Mouse (Mus musculus) forebrain, embryonic 11.5 days (tissue): ENCODE measurements around the gene Padi3. TPM values are rescaled to one million over a fixed set of nuclear protein-coding genes. Genes with fewer than 3 reads are reported as not detected.

ENCODE experiments used
- ATAC-seq: fragments of 200-750 bp; cut with Nextera tagmentation; replicated peaks from 2 replicates; pipeline ENCODE4 v1.8.0; 2017; ENCODE audit warnings: moderate TSS enrichment; ENCODE audit not compliant: low FRiP score
- DNase-seq: peaks from one replicate; pipeline ENCODE4 v3.0.0-alpha.2; 2017; ENCODE audit warnings: low spot score
- H3K27ac ChIP-seq: fragments of 300-500 bp; sonication (generic); 2 replicates; pipeline ENCODE4 v1.5.1; 2014; ENCODE audit warnings: low read depth, low read length
- H3K27me3 ChIP-seq: fragments of 300-500 bp; sonication (generic); 2 replicates; pipeline ENCODE4 v1.6.1; 2014; ENCODE audit warnings: mild to moderate bottlenecking, low read length, mixed read lengths; ENCODE audit not compliant: control insufficient read depth, insufficient read depth
- H3K36me3 ChIP-seq: fragments of 300-500 bp; sonication (generic); 2 replicates; pipeline ENCODE4 v1.6.1; 2014; ENCODE audit warnings: mild to moderate bottlenecking, low read length, moderate library complexity, mixed read lengths; ENCODE audit not compliant: control insufficient read depth, insufficient read depth
- H3K4me1 ChIP-seq: fragments of 300-500 bp; sonication (generic); replicated peaks from 2 replicates; pipeline ENCODE4 v1.6.1; 2014; ENCODE audit warnings: low read length, mixed read lengths; ENCODE audit not compliant: control insufficient read depth, insufficient read depth
- H3K4me2 ChIP-seq: fragments of 300-500 bp; sonication (generic); 2 replicates; pipeline ENCODE4 v1.6.1; 2014; ENCODE audit warnings: low read depth, mild to moderate bottlenecking, low read length, moderate library complexity, mixed read lengths; ENCODE audit not compliant: severe bottlenecking
- H3K4me3 ChIP-seq: fragments of 300-500 bp; sonication (generic); 2 replicates; pipeline ENCODE4 v1.5.1; 2014; ENCODE audit warnings: low read depth, low read length
- H3K9ac ChIP-seq: fragments of 300-500 bp; sonication (generic); 2 replicates; pipeline ENCODE4 v1.6.1; 2014; ENCODE audit warnings: low read length
- H3K9me3 ChIP-seq: fragments of 300-500 bp; sonication (generic); 2 replicates; pipeline ENCODE4 v1.6.1; 2016; ENCODE audit warnings: low read length, mixed read lengths; ENCODE audit not compliant: control insufficient read depth
- WGBS: fragments of 180-500 bp; shearing (Covaris S2); extraction: QIAGEN DNeasy Blood & Tissue Kit; methylation state at CpG from one replicate; pipeline ENCODE4 v1.1.7; 2014; 5-methylcytosine and 5-hydroxymethylcytosine counted together
- polyA plus RNA-seq: library from polyadenylated mRNA; unstranded; fragments of >200 nt; fragmentation: Nextera tagmentation; extraction: Ambion mirVana; gene quantifications from 2 replicates; pipeline ENCODE4 v1.2.1, GENCODE M21; 2014

The Padi3 gene
- not detected in 2 replicates for polyA plus RNA-seq

DNA sequence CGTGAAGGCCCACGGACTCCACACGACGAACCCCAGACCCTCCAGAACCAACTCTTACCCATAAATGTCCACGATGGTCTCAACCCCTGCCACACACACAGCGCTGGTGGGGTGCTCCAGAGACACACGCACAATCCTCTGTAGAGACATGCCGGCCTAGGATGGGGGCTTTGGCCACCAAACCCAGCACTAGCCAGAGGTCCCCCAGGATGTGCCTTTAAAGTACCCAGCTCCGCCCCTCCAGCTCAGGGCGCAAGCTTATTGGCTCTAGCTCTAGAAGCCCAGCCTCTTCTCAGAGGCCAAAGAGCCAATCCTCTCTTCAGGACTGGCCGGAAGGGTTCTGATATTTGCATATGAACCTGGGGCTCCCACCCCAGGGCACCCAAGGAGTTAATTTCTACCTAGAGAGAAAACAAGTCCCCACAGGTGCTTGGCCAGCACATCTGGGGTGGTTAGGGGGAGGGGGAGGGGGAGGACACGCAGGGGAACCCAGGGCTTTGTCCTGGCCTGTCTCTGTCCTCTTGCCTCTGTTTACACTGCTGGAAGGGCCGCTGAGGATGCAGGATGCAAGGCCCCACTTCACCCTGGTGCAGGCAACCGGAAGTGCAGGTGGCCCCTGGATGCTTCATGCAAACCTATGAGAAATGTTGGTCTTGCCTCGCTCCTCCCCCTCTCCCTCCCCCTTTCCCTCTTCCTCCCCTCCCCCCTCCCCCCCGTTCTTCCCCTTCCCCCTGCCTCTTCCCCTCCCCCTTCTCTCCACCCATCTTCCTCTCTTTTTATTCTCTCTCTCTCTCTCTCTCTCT is at the start of gene Padi3:
Gene Padi3, minus strand, starts transcription at position 191 of the 803 bp plus-strand sequence.
- H3K9ac ChIP-seq, result no peak within 1 kb of the TSS

DNA sequence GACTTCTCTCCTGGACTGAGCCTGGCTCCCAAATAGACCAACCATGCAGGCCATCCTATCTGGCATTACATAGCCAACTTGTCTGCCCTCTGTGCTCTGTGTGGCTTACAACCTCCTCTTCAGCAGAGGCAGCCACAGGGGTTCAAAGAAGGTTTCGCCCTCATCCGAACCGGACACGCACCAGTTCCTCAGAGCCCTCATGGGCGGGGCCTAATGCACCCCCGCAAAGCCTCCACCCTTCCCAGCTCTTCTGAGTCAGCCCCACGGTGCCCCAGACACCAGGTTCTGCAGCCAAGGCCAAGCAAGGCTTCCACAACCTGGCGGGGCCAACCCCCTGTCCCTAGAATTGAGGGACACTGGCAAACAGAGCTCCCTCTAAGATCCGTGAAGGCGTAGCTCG is 48.8 kb upstream of the Padi3 start:
- Histone ChIP-seq H3K27ac (no peak overlapping the region), H3K9me3 (no peaks in the 10 kb centered on the region), H3K27me3 (no peaks in the 10 kb centered on the region), H3K4me1 (no peaks in the 10 kb centered on the region; the same call in 1 of the 2 replicates), H3K9ac (no peak overlapping the region), H3K4me2 (no peak overlapping the region), H3K36me3 (no peaks in the 10 kb centered on the region), H3K4me3 (no peak overlapping the region)
- DNase-seq (no peak), ATAC-seq (no peak)
- WGBS, result 83% methylated on average over 11 of the region's 11 CpGs

More for the DNA sequence above, at the start of gene Padi3:
- Histone ChIP-seq H3K36me3 (no peaks in the 10 kb centered on the region), H3K27me3 (no peaks in the 10 kb centered on the region), H3K4me2 (no peak within 1 kb of the TSS), H3K9me3 (no peaks in the 10 kb centered on the region), H3K4me3 (no peak within 1 kb of the TSS), H3K4me1 (0 out of 2 replicates have a peak, but pooled peaks cover 8% of the 10 kb centered on the region), H3K27ac (no peak within 1 kb of the TSS)
- ATAC-seq (no peak), DNase-seq (no peak)
- WGBS, result 80% methylated on average over 15 of the region's 16 CpGs

DNA sequence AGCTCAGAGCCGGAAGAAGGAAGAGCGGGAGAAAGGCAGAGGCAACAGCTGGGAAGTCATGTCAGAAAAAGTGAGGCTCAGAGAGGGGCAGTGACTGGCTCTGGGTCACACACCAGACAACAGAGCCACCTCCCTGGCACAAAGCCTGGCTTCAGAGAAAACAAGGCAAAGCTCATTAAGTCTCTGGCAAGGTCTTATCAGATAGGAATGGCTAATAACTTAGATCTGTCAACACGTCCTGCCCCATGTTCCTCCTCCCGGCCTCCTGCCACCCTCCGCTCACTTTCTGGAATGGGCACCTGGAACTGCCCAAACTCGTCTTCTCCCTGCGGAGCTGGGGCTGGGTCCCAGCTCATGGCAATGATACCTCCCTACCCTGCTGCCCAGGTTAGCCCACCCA is 47.4 kb upstream of the Padi3 start:
- 87% methylated on average over 7 of the region's 7 CpGs for WGBS
- no peak overlapping the region for H3K4me3 ChIP-seq
- no peaks in the 10 kb centered on the region for H3K36me3 ChIP-seq
- no peaks in the 10 kb centered on the region for H3K27me3 ChIP-seq
- no peaks in the 10 kb centered on the region; the same call in 1 of the 2 replicates for H3K4me1 ChIP-seq
- no peak for ATAC-seq
- H3K27ac ChIP-seq, result no peak overlapping the region
- no peaks in the 10 kb centered on the region for H3K9me3 ChIP-seq
- no peak for DNase-seq
- no peak overlapping the region for H3K9ac ChIP-seq
- no peak overlapping the region for H3K4me2 ChIP-seq

DNA sequence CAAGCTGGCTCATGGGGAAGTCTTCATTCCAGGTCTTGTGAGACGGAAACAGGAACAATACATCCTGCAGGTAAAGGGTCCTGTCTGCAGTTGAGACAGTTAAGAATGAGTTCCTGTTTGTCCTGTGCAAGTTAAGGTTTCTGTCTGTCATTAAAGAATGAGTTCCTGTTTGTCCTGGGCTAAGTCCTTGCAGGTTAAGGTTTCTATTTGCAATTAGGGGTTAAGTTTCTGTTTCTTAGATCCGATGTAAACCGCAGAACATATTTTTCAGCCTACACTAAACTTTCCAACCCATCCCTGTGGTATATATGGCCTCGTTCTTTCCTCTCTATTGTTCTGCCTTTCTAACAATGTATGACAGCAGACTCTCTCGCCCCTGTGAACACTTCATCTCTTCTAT is 46.6 kb upstream of the Padi3 start:
- H3K27me3 ChIP-seq, result no peaks in the 10 kb centered on the region
- no peak overlapping the region for H3K9ac ChIP-seq
- ATAC-seq (no peak), DNase-seq (no peak)
- 86% methylated on average over 5 of the region's 5 CpGs for WGBS
- no peak overlapping the region for H3K4me2 ChIP-seq
- no peaks in the 10 kb centered on the region for H3K36me3 ChIP-seq
- H3K4me3 ChIP-seq, result no peak overlapping the region
- no peaks in the 10 kb centered on the region for H3K9me3 ChIP-seq
- no peak overlapping the region for H3K27ac ChIP-seq
- no peaks in the 10 kb centered on the region; the same call in 1 of the 2 replicates for H3K4me1 ChIP-seq

DNA sequence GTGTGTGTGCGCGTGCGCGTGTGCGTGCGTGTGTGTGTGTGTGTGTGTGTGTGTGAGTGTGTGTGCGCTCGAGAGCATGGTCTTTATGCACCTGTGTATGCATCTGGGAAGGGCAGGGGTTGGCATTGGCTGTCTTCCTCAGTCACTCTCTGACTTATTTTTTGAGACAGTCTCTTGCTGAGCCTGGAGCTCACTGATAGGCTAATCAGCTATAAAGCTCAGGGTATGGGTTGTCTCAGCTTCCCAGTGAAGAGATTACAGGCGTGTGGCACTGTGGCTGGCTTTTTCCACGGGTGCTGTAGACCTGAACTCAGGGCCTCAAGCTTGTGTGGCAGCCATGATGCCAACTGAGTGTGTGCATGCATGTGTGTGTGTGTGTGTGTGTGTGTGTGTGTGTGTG is 44.7 kb upstream of the Padi3 start:
- H3K4me3 ChIP-seq, result no peak overlapping the region
- no peak overlapping the region for H3K4me2 ChIP-seq
- 89% methylated on average over 10 of the region's 10 CpGs for WGBS
- H3K27me3 ChIP-seq, result no peaks in the 10 kb centered on the region
- no peak overlapping the region for H3K27ac ChIP-seq
- no peak for DNase-seq
- H3K9me3 ChIP-seq, result no peaks in the 10 kb centered on the region
- H3K4me1 ChIP-seq, result no peaks in the 10 kb centered on the region; the same call in 1 of the 2 replicates
- no peak for ATAC-seq
- no peak overlapping the region for H3K9ac ChIP-seq
- H3K36me3 ChIP-seq, result no peaks in the 10 kb centered on the region

DNA sequence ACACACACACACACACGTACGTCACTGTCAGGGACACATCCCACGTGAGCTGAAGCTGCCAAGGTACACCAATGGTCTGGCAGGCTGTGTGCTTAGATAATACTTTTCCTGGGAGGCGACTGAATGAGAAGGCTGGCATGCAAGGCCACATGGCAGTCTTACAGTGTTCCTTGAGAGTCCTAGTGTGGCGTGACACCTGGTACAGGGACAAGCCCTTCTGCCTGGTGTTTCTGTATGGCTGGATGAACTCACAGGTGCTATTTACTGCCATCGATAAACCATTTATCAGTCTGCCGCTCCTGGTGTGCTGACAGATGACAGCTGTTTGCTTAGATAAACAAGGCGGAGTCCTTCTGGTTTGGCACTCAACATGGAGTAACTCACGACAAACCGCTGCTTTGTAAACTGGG is 44.0 kb upstream of the Padi3 start:
- Histone ChIP-seq H3K36me3 (no peaks in the 10 kb centered on the region), H3K27ac (no peak overlapping the region), H3K4me2 (no peak overlapping the region), H3K9ac (no peak overlapping the region), H3K27me3 (no peaks in the 10 kb centered on the region), H3K9me3 (no peaks in the 10 kb centered on the region), H3K4me1 (no peaks in the 10 kb centered on the region; the same call in 1 of the 2 replicates), H3K4me3 (no peak overlapping the region)
- ATAC-seq, result no peak
- WGBS, result 85% methylated on average over 10 of the region's 10 CpGs
- DNase-seq, result no peak

DNA sequence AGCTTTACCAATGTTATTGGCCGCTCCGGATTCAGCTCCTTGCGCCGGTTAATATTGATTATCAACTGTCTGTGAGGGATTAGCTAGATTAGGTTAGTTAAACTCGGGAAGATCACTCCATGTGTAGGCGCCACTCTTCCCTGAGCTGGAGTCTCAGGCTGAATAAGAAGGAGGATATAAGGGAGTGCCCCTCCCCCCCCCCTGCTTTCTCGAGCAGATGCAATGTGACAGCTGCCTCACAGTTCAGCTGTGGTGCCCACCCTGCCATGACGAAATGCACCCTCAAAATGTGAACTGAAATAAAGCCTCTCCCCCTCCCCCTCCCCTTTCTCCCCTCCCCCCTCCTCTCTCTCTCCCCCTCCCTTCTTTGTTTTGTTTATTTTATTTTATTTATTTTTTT is 43.2 kb upstream of the Padi3 start:
- ATAC-seq (no peak), DNase-seq (no peak)
- no peaks in the 10 kb centered on the region for H3K9me3 ChIP-seq
- H3K4me2 ChIP-seq, result no peak overlapping the region
- H3K4me3 ChIP-seq, result no peak overlapping the region
- H3K9ac ChIP-seq, result no peak overlapping the region
- H3K27me3 ChIP-seq, result no peaks in the 10 kb centered on the region
- 66% methylated on average over 8 of the region's 8 CpGs for WGBS
- H3K36me3 ChIP-seq, result no peaks in the 10 kb centered on the region
- no peaks in the 10 kb centered on the region; the same call in 1 of the 2 replicates for H3K4me1 ChIP-seq
- no peak overlapping the region for H3K27ac ChIP-seq

DNA sequence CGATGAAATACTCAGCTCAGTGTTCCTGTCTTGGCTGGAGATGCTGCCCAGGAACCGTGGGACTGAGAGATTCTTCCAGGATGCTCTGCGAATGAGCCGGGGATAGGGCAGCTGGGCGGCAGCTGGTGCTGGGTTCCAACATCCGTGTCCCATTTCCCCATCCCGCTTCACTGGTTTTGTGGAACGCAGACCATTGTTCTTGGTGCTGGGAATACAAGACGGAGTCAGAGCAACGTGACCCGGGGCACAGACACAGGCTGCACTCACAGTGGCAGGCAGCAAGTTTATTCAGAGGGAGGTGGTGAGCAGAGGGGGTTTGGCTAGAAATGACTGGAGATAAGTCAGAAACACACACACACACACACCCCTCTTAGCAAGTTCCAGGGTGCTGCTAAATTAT is 38.9 kb upstream of the Padi3 start:
- Histone ChIP-seq H3K9ac (no peak overlapping the region), H3K27me3 (no peaks in the 10 kb centered on the region), H3K36me3 (no peaks in the 10 kb centered on the region), H3K4me2 (no peak overlapping the region), H3K4me1 (0 out of 2 replicates have a peak, but pooled peaks cover 3% of the 10 kb centered on the region), H3K4me3 (no peak overlapping the region), H3K9me3 (no peaks in the 10 kb centered on the region), H3K27ac (no peak overlapping the region)
- 75% methylated on average over 11 of the region's 11 CpGs for WGBS
- DNase-seq (no peak), ATAC-seq (no peak)

DNA sequence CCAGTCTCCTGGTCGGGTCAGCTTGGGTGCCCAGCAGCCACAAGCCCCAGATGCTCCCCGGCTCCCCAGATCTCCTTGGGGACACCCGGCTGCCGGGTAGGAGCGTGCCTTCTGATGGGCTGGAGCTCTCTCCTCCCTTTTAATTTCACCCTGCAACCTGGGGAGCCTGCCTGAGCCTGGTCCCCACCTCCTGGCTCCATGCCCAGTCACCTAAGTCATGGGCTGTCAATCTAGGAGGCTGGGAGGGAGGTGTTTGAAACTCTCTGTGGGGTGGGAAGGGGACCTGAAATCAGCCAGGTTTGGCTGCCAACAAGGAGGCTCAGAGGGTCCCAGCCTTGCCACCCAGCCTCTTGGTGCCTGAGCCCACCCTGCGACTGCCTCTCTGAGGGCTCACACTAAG is 35.2 kb upstream of the Padi3 start, which contains the start of gene Padi1:
Gene Padi1, minus strand, starts transcription at position 113 of the 400 bp plus-strand sequence.
- 82% methylated on average over 6 of the region's 6 CpGs for WGBS
- no peaks in the 10 kb centered on the region for H3K27me3 ChIP-seq
- 0 out of 2 replicates have a peak, but pooled peaks cover 3% of the 10 kb centered on the region for H3K4me1 ChIP-seq
- no peaks in the 10 kb centered on the region for H3K36me3 ChIP-seq
- H3K9me3 ChIP-seq, result no peaks in the 10 kb centered on the region
- H3K4me2 ChIP-seq, result no peak within 1 kb of the TSS
- no peak within 1 kb of the TSS for H3K4me3 ChIP-seq
- H3K27ac ChIP-seq, result no peak within 1 kb of the TSS
- DNase-seq (no peak), ATAC-seq (no peak)
- H3K9ac ChIP-seq, result no peak within 1 kb of the TSS
